Mouse (Mus musculus) heart, embryonic 16.5 days (tissue): ENCODE data around the gene Slc22a7. TPM values are rescaled to one million over a fixed set of nuclear protein-coding genes. Genes with fewer than 3 reads are reported as not detected.

ENCODE experiments used
- ATAC-seq: fragments of 200-750 bp; cut with Nextera tagmentation; replicated peaks from 2 replicates; pipeline ENCODE4 v1.8.0; 2017; ENCODE audit warnings: moderate number of reproducible peaks; ENCODE audit not compliant: insufficient read depth, low FRiP score; ENCODE audit errors: extremely low read depth
- H3K27ac ChIP-seq: fragments of 300-500 bp; sonication (generic); 2 replicates; pipeline ENCODE4 v1.5.1; 2014; ENCODE audit warnings: mild to moderate bottlenecking, low read length, control low read depth, moderate library complexity
- H3K27me3 ChIP-seq: fragments of 300-500 bp; sonication (generic); 2 replicates; pipeline ENCODE4 v1.6.1; 2014; ENCODE audit warnings: low read length, mixed read lengths; ENCODE audit not compliant: control insufficient read depth, insufficient read depth
- H3K36me3 ChIP-seq: fragments of 300-500 bp; sonication (generic); 2 replicates; pipeline ENCODE4 v1.6.1; 2014; ENCODE audit not compliant: control insufficient read depth, insufficient read depth
- H3K4me1 ChIP-seq: fragments of 300-500 bp; sonication (generic); 2 replicates; pipeline ENCODE4 v1.6.1; 2014; ENCODE audit warnings: low read length, mixed read lengths; ENCODE audit not compliant: control insufficient read depth, insufficient read depth
- H3K4me2 ChIP-seq: fragments of 300-500 bp; sonication (generic); 2 replicates; pipeline ENCODE4 v1.6.1; 2014; ENCODE audit warnings: low read depth, mild to moderate bottlenecking, control low read depth, low read length
- H3K4me3 ChIP-seq: fragments of 300-500 bp; sonication (generic); 2 replicates; pipeline ENCODE4 v1.5.1; 2014; ENCODE audit warnings: mild to moderate bottlenecking, control low read depth, low read length
- H3K9ac ChIP-seq: fragments of 300-500 bp; sonication (generic); 2 replicates; pipeline ENCODE4 v1.6.1; 2014; ENCODE audit warnings: low read length, control low read depth
- H3K9me3 ChIP-seq: fragments of 300-500 bp; sonication (generic); replicated peaks from 2 replicates; pipeline ENCODE4 v1.6.1; 2016; ENCODE audit warnings: low read length; ENCODE audit not compliant: control insufficient read depth
- WGBS: fragments of 180-500 bp; shearing (Covaris S2); extraction: QIAGEN DNeasy Blood & Tissue Kit; methylation state at CpG from one replicate; pipeline ENCODE4 v1.1.7; 2014; 5-methylcytosine and 5-hydroxymethylcytosine counted together
- polyA plus RNA-seq: library from polyadenylated mRNA; unstranded; fragments of >200 nt; fragmentation: Nextera tagmentation; extraction: Ambion mirVana; gene quantifications from 2 replicates; pipeline ENCODE4 v1.2.1, GENCODE M21; 2015

Slc22a7 gene
- polyA plus RNA-seq = 0.55 and 1.2 TPM in 2 replicates

GRCm38 (mm10) chr17:46438298-46438873 lies at the start of gene Slc22a7:
TSS of gene Slc22a7 (minus strand) at chr17:46438457.
- 81% methylated on average over 4 of the region's 4 CpGs for WGBS
- Histone ChIP-seq H3K27me3 (peaks cover 30% of the 10 kb centered on the region), H3K4me2 (no peak within 1 kb of the TSS), H3K27ac (no peak within 1 kb of the TSS), H3K9me3 (no peaks in the 10 kb centered on the region; the same call in 1 of the 2 replicates), H3K9ac (no peak within 1 kb of the TSS), H3K4me1 (no peaks in the 10 kb centered on the region), H3K36me3 (no peaks in the 10 kb centered on the region), H3K4me3 (no peak within 1 kb of the TSS)
- ATAC-seq = no peak

DNA sequence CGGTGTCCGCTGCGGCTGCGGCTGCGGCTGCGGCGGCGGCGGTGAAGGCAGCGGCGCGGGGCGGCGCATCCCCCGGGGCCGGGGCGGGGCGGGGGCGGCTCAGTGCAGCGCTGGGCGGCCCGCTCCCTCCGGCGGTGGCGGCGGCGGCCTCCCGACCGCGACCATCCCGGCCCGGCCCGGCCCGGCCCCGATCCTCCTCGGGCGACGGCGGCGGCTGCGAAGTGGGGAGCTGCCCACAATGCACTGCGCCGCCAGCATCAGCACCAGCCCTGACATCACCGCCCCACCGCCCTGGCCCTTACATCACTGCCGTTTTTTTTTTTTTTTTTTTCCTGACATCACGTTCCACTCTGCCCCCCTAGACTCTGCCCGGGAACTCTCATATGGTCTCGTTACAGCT lies 49.2 kb upstream of the Slc22a7 start, which contains the start of gene Ttbk1:
Ttbk1 (minus strand) TSS at position 245 of the 400 bp plus-strand sequence.
- Histone ChIP-seq H3K36me3 (no peaks in the 10 kb centered on the region), H3K9me3 (no peaks in the 10 kb centered on the region), H3K27ac (no peak within 1 kb of the TSS), H3K4me2 (peak within 1 kb of the TSS; percentile 64), H3K4me1 (peaks cover 6% of the 10 kb centered on the region; the same call in 1 of the 2 replicates), H3K9ac (no peak within 1 kb of the TSS), H3K4me3 (peak within 1 kb of the TSS; percentile 47), H3K27me3 (peaks cover 60% of the 10 kb centered on the region)
- ATAC-seq = no peak
- WGBS = 2% methylated on average over 32 of the region's 49 CpGs

- 5% methylated on average over 20 of the region's 22 CpGs for WGBS
- no peaks in the 10 kb centered on the region for H3K9me3 ChIP-seq
- no peaks in the 10 kb centered on the region for H3K36me3 ChIP-seq
- no peak overlapping the region for H3K9ac ChIP-seq
- H3K4me1 ChIP-seq = peaks cover 6% of the 10 kb centered on the region; the same call in 1 of the 2 replicates
- no peak overlapping the region for H3K27ac ChIP-seq
- H3K4me3 ChIP-seq = peak overlapping the region; percentile 47
- ATAC-seq = no peak
- H3K27me3 ChIP-seq = peaks cover 60% of the 10 kb centered on the region
- peak overlapping the region; percentile 64 for H3K4me2 ChIP-seq
Measured at GRCm38 (mm10) chr17:46486995-46487394, 48.7 kb upstream of the Slc22a7 start.

DNA sequence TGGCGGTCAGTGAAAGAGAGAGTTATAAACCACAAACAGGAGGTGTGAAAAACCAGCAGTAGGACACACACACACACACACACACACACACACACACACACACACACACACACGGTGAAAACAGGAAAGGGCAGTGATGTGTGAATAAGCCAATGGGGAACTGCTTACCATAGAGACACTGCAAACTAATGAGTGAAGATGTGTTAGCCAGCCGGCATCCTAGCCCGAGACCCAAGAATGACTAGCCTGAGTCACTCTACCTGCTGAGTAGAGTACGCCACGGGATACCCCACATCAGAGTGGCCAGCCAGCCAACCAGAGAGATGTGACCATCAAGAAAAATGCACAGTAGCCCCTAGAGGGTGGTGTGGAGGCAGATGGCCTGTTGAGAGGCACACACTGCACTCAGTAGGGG lies 46.2 kb upstream of the Slc22a7 start:
- peaks cover 64% of the 10 kb centered on the region for H3K27me3 ChIP-seq
- no peak overlapping the region for H3K9ac ChIP-seq

GRCm38 (mm10) chr17:46484021-46484431 lies 45.8 kb upstream of the Slc22a7 start:
- no peaks in the 10 kb centered on the region for H3K36me3 ChIP-seq
- ATAC-seq = 0 out of 2 replicates have a peak, but pooled peaks have one; percentile 20
- peak overlapping the region; percentile 21 for H3K9ac ChIP-seq
- H3K4me2 ChIP-seq = peak overlapping the region; percentile 71
- no peaks in the 10 kb centered on the region for H3K9me3 ChIP-seq
- H3K27ac ChIP-seq = no peak overlapping the region
- peaks cover 6% of the 10 kb centered on the region; the same call in 1 of the 2 replicates for H3K4me1 ChIP-seq
- 1% methylated on average over 13 of the region's 13 CpGs for WGBS
- peak overlapping the region; percentile 52 for H3K4me3 ChIP-seq
- H3K27me3 ChIP-seq = peaks cover 64% of the 10 kb centered on the region

More for the DNA sequence above, 46.2 kb upstream of the Slc22a7 start:
- Histone ChIP-seq H3K36me3 (no peaks in the 10 kb centered on the region), H3K27ac (no peak overlapping the region), H3K4me3 (no peak overlapping the region; the same call in none of the 2 replicates), H3K9me3 (no peaks in the 10 kb centered on the region), H3K4me2 (peak overlapping the region; percentile 71; the same call in 1 of the 2 replicates), H3K4me1 (peaks cover 6% of the 10 kb centered on the region; the same call in 1 of the 2 replicates)
- ATAC-seq = no peak
- 11% methylated on average over 6 of the region's 6 CpGs for WGBS

DNA sequence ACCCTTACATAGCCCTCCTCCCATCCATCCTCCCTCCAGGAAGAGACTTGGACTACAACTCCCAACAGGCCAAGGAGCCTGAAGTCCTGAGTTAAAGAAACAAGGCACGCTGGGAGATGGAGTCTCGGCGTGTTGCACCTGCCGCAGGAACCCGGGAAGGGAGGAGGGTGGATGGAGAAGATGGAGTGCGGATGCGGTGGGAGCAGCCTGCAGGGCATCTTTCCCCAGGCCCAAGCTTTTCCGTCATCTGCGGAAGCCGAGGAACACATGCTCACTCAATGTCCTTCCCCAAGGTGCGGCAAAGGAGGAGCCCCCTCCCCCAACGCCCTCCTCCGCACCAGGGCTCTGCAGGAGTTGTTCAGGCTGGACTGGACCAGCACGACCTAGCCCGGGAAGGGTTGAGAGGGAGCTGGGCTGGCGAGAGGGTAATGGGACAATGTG lies 45.3 kb upstream of the Slc22a7 start:
- Histone ChIP-seq H3K27me3 (peaks cover 64% of the 10 kb centered on the region), H3K36me3 (no peaks in the 10 kb centered on the region), H3K4me2 (peak overlapping the region; percentile 71), H3K9ac (peak overlapping the region; percentile 21), H3K9me3 (no peaks in the 10 kb centered on the region), H3K4me3 (peak overlapping the region; percentile 52), H3K4me1 (peaks cover 6% of the 10 kb centered on the region; the same call in 1 of the 2 replicates), H3K27ac (no peak overlapping the region)
- peak; percentile 16; the same call in 1 of the 2 replicates for ATAC-seq
- 2% methylated on average over 16 of the region's 16 CpGs for whole genome bisulfite sequencing

DNA sequence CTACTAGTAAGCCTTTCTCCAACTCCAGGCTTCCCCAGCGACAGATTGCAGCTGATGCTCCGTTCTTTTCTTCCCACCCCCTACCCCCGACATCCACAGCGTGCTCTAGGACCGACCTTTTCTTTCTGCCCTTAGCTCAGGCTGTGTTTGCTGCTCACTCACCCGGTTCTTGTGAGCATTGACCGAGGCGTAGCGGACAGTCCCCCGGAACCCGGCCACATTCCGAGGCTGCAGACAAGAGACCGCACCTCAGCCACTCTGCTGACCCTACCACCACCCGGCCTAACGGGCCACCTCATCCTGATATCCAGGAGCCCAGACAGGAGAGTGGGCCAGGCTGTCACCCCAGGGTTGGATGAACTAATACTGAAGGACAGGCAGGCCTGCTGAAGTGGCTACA lies 39.0 kb upstream of the Slc22a7 start:
- Histone ChIP-seq H3K4me1 (no peaks in the 10 kb centered on the region), H3K9me3 (no peaks in the 10 kb centered on the region), H3K36me3 (no peaks in the 10 kb centered on the region), H3K27ac (no peak overlapping the region), H3K4me2 (no peak overlapping the region), H3K27me3 (peaks cover 13% of the 10 kb centered on the region; the same call in 1 of the 2 replicates), H3K4me3 (no peak overlapping the region), H3K9ac (no peak overlapping the region)
- WGBS = 83% methylated on average over 15 of the region's 15 CpGs
- no peak for ATAC-seq

DNA sequence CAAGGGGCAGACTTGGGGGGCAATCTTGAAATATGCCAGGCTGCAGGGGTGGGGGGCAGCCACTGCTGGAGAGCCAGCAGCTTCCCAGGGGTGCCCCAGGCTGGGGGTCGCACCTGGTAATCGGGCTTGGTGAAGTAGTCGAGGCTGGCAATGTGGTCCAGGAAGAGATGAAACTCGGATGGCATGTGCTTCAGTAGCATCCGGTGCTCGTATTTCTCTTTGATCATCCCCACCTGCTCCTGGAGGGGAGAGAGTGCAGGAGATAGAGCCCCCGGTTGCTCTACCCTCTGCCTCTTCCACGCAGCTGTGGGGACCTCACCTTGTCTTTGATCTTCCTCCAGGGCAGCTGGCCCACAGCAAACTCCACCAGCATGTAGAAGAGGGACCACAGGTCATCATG lies 38.3 kb upstream of the Slc22a7 start:
- no peak for ATAC-seq
- Histone ChIP-seq H3K27me3 (peaks cover 13% of the 10 kb centered on the region; the same call in 1 of the 2 replicates), H3K9ac (no peak overlapping the region), H3K27ac (no peak overlapping the region), H3K36me3 (no peaks in the 10 kb centered on the region), H3K4me1 (no peaks in the 10 kb centered on the region), H3K4me3 (no peak overlapping the region), H3K9me3 (no peaks in the 10 kb centered on the region), H3K4me2 (no peak overlapping the region)
- WGBS = 63% methylated on average over 8 of the region's 8 CpGs

GRCm38 (mm10) chr17:46467830-46468229 lies 29.6 kb upstream of the Slc22a7 start:
- peaks cover 3% of the 10 kb centered on the region for H3K27me3 ChIP-seq
- H3K9ac ChIP-seq = no peak overlapping the region
- H3K4me3 ChIP-seq = no peak overlapping the region
- no peak for ATAC-seq
- H3K4me1 ChIP-seq = 0 out of 2 replicates have a peak, but pooled peaks cover 3% of the 10 kb centered on the region
- no peak overlapping the region for H3K27ac ChIP-seq
- no peaks in the 10 kb centered on the region for H3K36me3 ChIP-seq
- no peak overlapping the region for H3K4me2 ChIP-seq
- no peaks in the 10 kb centered on the region for H3K9me3 ChIP-seq
- 73% methylated on average over 9 of the region's 9 CpGs for WGBS
